Mouse (Mus musculus) gastrocnemius, adult 18-20 months (tissue): ENCODE results near the gene Hsph1. TPM values are rescaled to one million over a fixed set of nuclear protein-coding genes. Genes with fewer than 3 reads are reported as not detected.

ENCODE experiments used
- DNase-seq: peaks from one replicate; pipeline ENCODE4 v3.0.0; 2021; ENCODE audit warnings: low spot score
- long read RNA-seq, 2 experiments: library from polyadenylated mRNA; stranded (forward); transcript quantifications; one replicate each; pipeline ENCODE4 v2.0.0; 2021
- total RNA-seq, 2 experiments: library from RNA; stranded (reverse); gene quantifications; 2 replicates each; pipeline ENCODE4 v1.2.3; 2021

The Hsph1 gene
- 10 to 100 TPM; 60.1 to 86.6 TPM for total RNA-seq
- long read RNA-seq, experiment 1, transcript Hsph1-211 (18 exons, 3,802 nt), result major isoform, 101 of 117 reads
- long read RNA-seq, experiment 1, partial matches to known transcripts, result 9 of 117 reads
- long read RNA-seq, experiment 1, other reads (novel, unspliced or antisense), result 3 of 117 reads
- long read RNA-seq, experiment 2, transcript Hsph1-211 (18 exons, 3,802 nt), result major isoform, 58 of 66 reads
- long read RNA-seq, experiment 2, partial matches to known transcripts, result 4 of 66 reads
- long read RNA-seq, experiment 2, other reads (novel, unspliced or antisense), result 3 of 66 reads

DNA sequence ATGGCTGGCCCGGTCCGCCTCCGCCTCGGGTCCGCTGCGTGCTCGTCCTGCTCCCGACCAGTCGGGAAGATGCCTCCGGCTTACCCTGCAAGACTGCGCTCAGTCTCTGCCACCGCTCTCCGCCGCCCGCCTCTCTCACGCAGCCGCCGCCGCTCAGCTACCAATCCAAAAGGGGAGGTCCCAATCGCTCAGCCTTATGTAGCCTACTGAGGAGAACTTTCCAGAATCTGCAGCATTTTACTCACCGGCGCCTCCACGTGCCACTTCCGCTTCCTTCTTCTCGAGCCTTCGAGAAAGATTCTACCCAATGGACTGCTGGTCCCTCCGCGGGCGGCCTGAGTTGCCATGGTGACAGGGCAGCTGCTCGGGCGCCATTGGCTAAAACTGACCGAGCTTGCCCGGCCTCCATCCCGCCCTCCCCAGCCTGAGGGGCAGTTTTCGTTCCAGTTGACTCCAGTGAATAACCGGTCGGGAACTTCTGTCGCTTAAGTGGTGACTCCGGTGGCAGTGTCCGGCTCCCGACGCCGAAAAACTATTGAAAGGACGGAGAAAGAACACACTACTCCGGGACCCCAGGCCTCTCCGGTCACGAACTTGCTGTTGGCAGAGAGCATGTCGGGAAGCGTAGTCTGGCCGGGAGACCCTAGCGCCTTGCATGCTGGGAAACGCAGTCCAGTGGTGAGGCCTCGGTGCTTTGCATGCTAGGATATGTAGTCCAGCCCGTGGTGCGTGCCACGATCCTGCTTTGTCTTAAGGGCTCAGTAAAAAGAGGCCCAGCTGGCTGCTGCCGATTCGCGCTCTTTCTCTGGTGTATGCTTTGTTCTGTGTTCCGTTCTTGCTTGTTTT is at the start of gene Hsph1:
Hsph1 (minus strand) TSS at position 302 of the 846 bp plus-strand sequence.
- peak; percentile 98 for DNase-seq

GRCm38 (mm10) chr5:149680946-149681345 is 44.8 kb upstream of the Hsph1 start:
- DNase-seq, result no peak

- DNase-seq, result no peak
Measured at GRCm38 (mm10) chr5:149679886-149680285, 43.7 kb upstream of the Hsph1 start.

DNA sequence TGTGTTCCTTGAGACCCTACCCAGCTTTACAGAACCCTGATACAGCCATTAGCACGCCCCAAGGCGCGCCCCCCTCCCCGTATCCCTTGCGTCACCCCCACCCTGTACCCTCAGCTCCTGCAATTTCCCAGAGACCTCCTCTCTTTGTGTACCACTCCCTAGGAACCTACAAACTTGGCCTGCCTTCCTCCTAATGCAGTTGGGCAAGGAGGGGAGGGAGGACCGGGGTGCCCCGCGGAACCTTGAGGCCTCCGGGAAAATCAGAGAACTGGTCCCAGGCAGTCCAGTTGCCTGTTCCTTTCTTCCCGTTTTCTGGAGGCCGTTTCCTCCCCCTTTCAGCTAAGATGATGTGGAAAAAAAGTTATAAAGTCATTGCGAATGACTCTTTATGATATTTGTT is 43.2 kb upstream of the Hsph1 start:
- no peak for DNase-seq

DNA sequence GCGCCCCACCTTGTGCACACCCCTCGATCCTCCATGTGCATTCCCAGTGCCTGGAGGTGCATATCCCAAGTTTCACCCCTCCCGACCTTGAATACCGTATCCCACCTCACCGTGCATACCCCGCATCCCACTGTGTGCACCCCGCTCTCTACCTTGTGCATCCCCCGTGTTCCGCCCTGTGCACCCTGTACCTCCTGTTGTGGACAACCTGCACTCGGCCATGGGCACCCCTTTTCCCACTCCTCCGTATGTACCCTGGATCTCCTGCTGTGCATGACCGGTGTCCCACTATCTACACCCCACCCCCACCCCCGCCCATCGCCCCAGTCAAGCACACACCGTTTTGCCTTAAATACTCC is 42.8 kb upstream of the Hsph1 start:
- DNase-seq, result no peak

GRCm38 (mm10) chr5:149678100-149678989 is 42.2 kb upstream of the Hsph1 start, which contains the start of gene B3glct:
Gene B3glct (plus strand): TSS chr5:149678230.
- DNase-seq, result peak; percentile 78

DNA sequence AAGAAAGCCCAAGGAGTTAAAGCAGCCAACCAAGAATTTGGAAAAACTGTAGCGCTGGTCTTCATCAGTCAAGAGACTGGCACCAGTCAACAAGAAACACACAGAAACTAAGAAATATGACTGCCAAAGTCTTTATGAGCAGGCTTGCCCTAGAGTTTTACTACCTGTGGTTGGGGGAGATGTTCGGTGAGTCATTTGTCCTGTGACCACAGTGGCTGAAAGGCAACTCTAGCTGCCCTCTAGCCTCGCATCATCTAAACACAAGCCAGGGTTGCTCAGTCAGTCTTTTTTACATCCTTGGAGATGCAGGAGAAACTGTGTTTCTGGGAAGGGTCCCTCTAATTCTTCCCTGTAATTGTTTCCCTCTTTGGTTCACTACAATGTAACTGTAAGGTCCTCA is 41.0 kb upstream of the Hsph1 start:
- DNase-seq, result no peak

GRCm38 (mm10) chr5:149663417-149663816 is 27.2 kb upstream of the Hsph1 start:
- no peak for DNase-seq

GRCm38 (mm10) chr5:149662980-149663379 is 26.8 kb upstream of the Hsph1 start:
- DNase-seq, result no peak

DNA sequence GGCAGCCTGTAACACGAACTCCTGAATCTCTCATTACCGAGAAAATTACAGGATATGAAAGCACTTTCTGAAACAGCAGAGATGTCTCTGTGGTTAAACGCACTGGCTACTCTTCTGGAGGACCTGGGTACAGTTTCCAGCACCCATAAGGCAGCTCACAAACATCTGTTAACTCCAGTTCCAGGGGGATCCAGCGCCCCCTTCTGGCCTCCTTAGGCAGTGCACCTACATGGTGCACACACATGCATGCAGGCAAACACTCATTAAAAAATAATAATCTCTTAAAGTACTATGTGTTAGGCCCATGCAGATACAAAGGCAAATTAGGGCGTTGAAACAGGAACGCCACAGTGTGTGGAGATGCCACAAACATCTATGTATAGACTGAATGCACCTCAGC is 25.3 kb upstream of the Hsph1 start:
- no peak for DNase-seq

- DNase-seq, result no peak
Measured at GRCm38 (mm10) chr5:149659414-149659780, 23.2 kb upstream of the Hsph1 start.

- no peak for DNase-seq
Measured at GRCm38 (mm10) chr5:149658741-149659413, 22.7 kb upstream of the Hsph1 start.

- no peak for DNase-seq
Measured at GRCm38 (mm10) chr5:149658022-149658421, 21.8 kb upstream of the Hsph1 start.

- no peak for DNase-seq
Measured at GRCm38 (mm10) chr5:149655636-149656035, 19.5 kb upstream of the Hsph1 start.

DNA sequence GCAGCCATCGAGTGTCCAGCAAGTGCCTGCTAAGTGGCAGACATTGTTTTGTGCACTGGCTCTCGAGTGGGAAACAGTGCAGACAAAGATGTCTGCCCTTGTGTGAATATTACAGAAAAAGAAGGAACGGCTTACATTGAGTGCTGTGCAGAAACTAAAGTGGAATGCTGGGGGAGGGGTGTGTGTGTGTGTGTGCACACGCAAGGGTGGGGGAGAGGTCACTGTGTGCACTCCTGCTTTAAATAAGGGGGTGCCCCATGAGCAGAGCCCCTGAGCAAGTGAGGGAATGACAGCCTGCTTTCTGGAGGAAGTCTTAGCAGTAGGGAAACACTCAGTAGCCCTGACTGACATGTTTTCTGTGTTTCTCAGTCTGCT is 14.0 kb upstream of the Hsph1 start:
- no peak for DNase-seq

DNA sequence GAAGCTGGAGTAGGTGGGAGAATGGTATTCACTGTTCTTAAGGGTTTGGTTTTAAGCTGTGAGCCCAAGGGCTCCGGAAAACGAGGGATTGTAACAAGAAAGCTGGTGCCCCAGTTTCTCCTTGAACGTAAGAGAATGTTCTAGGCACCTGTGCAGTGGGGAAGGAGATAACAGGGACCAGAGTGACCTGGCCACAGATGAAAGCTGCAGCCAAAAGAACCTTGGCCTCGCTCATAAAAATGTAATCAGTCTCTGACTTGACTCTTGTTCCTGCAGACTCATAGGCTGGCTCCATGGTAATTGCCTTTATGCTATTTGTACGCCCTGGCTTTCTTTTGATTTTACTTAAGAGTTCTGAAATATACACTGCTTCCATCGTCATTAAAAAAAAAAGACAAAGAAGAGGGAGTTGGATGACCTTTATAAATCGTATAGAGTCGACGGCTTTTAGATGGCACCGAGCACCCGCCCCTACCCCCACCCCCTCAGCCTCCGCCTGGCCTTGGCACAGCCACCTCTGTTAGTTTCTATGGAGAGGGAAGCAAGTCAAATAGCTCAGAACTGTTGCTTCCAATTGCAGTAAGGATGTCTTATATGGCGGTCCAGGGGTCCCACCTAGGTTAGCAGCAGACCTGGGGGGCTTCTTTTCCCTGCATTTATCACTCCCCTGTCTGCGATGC is 13.5 kb upstream of the Hsph1 start:
- no peak for DNase-seq

- DNase-seq, result no peak
Measured at GRCm38 (mm10) chr5:149648895-149649406, 12.8 kb upstream of the Hsph1 start.

DNA sequence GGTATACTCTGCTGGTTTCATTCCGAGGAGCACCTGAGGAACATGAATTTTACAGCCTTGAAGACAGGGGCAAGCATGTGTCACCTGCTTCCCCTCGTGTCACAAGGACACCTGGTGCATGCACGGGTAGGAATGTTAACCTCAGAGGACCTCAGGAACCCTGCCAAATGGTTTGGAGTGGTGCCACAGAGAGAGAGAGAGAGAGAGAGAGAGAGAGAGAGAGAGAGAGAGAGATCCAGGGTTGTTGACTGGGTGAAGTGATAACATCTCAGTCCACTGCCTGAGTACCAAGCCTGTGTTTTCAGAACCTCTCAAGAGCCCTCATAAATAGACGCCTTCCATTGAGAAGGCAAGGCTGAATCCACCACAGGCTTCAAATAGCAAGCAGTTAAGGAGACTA is 12.0 kb upstream of the Hsph1 start:
- DNase-seq, result no peak

DNA sequence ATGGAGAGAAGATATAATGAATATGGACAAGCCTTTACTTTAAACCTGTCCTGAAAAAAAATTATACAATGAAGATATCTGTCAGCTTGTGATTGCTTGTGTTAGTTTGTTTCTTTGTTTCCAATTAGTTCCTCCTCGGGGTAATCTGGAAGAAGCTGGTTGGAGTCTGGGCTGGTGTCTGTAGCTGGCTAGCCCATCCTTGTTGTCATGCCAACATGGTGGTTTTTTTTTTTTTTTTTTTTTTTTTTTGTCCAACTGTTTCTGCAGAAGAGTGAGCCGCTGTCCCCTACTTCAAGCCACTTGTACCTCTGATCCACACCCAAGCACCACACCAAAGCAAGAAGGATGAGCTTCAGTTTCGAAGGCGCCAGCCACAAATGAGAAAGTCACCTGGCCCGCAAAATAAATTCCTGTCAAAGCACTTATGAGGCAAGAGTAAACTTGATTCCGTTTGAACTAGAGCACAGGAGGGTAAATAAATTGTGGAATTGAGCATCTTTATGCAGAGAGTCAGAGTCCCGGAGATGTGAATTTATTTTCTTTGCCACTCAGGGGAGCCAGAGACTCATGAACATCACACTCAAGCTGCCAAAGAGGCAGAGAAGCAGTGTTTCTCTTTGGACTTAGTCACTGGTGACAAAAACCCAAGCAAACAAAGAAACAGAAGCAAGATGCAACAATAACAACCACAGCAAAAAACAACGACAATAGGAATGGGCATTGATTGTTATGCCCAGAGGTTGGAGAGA is 11.4 kb upstream of the Hsph1 start:
- no peak for DNase-seq
